Mouse (Mus musculus): Measurements from ENCODE around the gene Wdcp. TPM values are rescaled to one million over a fixed set of nuclear protein-coding genes. Genes with fewer than 3 reads are reported as not detected.
A peak's percentile ranks its signal among the peaks of the same experiment; 100 is the strongest.
"Not testable (repeated sequence)": the region's sequence is repeated elsewhere in the genome, so short reads cannot be mapped to it uniquely, and the experiment has no call there.

Wdcp gene
- total RNA-seq, 4 experiments from 2014 or later: 10.1 to 13.0 (median 11.5) TPM

DNA sequence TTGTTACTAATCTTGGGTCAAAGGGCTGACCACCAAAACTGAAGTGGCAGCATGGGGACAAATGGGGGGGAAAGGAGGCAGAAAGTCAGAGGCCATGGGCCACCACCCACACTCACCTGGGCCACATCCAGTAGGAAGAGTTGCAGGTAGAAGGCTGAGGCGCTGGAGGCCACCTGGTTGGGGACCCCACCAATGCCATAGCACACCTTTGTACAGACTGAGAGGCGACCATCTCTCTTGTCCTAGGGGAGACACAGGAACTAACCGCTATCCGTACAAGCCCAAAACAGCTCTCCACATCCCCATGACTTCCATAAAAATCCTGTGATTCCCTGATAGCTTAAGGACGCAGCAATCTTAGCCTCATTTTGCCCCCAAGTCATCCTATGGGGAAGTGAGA is 28.2 kb downstream of the Wdcp start:
- DNase-seq: no peak

DNA sequence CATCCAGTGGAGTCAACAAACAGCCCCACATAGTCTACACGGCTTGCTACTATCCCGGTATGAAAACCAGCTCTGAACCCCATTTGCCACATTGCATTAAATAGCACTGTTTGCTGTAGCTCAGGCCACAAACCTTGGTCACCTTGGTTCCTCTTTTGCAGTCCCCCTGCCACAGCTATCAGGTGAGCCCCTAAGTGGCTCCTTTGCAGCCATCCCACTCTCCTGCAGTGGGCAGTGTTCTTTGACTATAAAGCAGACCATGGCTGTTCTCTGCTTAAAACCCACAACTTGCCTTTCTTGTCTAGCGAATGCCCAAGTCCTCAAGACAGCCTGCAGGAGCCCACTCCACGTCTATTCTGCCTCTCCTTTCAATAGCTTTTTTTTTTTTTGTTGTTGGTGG is 29.2 kb downstream of the Wdcp start:
- no peak for DNase-seq

DNA sequence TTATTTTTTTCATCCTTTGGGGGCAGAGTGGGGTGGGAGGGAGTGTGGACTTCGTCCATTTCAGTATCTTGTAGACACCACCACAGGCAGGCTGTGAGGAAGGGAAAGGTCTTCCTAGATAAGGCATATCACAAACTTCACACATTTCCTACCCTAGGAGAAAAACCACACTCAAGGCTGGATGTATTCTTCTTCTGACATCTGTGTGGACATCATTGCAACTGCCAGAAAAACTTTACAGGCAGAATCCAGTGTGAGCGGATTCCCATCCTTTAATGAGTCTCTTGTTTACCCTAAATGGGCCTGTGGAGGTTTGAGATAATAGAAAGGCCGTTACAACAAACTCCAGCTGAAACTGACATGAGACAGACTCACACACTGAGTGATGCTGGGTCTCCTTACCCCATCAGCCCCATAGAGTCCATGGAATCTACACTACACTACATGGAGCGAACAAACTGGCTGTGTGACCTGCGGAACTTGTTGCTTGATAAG is 29.9 kb downstream of the Wdcp start:
- DNase-seq: no peak

DNA sequence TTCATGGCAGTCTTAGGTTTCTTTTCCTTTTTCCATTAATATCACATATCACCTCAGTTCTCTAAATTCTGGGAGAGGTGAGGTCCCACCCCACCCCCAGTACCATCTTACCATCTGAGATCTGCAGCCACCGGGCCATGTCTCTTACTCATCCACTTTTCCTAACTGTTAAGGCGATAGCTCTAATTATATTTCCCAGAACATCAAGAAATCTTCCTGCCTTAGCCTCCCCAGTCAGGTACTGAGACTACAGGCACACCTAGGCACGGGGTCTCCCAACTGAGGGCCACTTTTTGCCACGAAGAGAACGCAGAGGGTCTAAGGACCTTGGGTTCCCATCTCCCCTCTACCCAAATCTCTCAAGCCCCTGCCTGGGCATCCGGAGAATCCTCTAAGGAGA is 30.4 kb downstream of the Wdcp start:
- no peak for DNase-seq

DNA sequence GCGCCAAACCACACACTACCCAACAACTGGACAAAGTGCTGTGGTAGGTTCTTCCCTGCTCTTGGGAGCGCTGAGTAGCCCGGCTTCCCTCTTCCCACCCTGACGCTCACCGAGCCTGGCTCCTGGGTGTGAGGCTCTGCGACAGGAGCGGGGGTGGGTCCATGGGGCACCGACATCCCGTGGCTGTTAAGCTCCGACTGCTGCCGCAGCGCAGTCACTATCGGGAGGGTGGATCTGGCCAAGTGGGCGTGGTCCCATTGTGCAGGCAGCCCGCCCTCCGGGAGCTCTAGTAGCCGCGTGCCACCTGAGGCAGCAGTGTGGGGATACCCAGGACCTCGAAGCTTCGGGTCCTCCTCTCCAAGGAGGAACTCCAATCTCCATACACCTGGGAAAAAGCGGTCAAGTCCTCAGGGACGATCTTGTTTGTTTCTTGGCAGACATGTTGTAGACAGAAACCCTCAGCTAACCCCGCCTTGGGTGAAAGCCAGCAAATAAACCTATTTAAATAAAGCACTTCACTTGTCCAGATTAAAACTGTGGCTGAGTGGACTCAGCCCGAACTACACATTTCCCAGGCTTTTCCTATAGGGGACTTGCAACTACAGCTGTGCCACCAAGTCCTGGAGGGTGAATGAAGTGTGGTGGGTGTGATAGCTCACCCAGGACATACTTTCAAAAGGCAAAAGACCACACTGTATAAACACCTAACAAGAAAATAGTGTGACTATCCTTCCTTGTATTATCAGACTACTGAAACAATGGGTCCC is 31.2 kb downstream of the Wdcp start, which contains the start of gene Mfsd2b:
Mfsd2b (minus strand) TSS at position 199 of the 767 bp plus-strand sequence.
- DNase-seq: peak; percentile 60

DNA sequence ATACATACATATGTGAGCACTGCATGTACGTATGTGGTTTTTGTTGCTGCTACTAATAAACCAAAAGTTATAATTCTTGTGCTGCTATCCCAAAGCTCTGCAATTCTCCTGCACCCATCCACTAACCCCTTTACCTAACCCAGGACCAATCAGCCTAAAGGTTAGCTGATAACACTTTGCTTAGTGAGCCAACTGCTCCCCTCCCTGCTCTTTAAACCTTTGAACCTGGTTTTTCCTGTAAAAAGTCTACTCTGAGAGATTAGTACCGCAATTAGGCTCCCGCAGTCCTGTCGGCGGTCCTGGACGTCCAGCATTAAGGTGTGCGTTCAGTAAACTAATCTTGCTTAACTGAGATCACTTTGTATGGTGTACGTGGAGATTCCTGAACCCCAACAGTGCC is 32.5 kb downstream of the Wdcp start:
- DNase-seq: no peak

DNA sequence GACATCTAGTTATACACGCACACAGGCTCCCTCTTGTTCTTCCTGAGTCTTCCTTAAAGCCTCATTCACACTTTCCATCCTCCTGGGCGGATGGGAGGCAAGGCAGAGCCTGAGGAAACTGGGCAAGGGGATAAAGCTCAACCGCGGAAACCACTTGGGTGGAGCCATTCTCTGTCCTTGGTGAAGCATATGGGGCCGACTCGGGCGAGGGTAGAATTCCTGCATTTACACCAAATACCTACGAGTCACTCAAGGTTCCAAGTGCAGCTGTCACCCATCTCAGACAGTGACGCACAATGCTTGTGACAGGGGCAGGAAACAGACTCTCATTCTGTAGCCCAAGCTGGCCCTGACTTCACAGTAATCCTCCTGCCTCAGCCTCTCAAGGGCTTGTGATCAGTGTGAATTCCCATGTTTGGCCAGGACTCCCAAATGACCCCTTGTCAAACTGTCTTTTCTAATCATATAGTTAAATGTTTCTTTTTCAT is 35.2 kb downstream of the Wdcp start:
- no peak for DNase-seq

DNA sequence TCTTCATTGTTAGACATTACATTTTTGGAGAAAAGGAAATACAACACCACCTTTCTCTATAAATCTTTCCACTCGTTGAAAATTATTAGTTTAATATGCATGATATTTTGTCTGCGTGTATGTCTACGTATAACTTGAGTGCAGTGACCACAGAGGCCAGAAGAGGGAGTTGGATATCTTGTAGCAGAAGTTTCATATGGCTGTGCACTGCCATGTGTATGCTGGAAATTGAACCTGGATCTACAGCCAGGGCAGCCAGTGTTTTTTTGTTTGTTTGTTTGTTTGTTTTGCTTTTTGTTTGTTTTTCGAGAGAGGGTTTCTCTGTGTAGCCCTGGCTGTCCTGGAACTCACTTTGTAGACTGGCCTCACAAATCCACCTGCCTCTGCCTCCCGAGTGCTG is 35.9 kb downstream of the Wdcp start:
- no peak for DNase-seq

DNA sequence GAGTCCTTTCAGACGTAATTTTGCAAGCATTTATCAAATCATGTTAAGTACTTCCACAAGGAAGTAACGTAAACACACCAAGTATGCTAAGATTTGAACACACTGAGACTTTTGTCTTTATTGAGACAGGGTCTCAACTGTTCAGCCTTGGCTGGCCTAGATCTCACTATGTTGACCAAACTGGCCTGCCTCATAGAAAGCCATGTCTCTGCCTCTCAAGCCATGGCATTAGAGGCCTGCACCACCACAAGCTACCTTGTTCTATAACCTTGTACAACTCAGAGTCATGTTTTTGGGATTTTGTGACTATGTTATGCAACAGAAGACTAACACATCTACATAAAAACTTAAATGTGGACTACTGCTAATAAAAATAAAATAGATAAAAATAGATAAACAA is 39.0 kb downstream of the Wdcp start:
- no peak for DNase-seq

DNA sequence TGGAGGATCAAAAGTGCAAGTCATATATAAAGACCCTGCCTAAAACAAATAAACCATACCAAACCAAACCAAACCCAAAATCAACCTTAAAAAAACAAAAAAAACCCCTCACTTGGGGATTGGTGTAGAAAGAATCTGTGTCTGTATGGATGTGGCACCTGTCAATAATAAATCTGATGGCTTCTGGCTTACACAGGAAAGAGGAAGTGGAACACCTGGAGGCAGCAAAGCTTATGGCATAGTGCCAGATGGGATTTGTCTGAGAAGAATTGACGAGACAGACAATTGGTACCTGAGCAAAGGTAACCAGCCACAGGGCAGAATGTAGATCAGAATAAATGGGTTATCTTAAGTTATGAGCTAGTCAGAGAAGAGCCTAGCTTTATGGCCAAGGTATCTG is 42.0 kb downstream of the Wdcp start:
- no peak for DNase-seq

DNA sequence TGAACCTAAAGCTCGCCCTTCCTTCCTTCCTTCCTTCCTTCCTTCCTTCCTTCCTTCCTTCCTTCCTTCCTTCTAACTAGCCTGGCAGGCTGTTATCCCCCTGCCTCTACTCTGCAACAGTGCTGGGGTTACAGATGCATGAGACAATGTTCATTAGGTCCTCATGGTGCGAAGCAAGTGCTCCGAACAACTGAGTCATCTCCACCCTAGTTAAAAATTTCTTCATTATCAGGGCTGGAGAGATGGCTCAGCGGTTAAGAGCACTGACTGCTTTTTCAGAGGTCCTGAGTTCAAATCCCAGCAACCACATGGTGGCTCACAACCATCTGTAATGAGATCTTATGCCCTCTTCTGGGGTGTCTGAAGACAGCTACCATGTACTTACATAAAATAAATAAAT is 43.5 kb downstream of the Wdcp start:
- not testable (repeated sequence) for DNase-seq

DNA sequence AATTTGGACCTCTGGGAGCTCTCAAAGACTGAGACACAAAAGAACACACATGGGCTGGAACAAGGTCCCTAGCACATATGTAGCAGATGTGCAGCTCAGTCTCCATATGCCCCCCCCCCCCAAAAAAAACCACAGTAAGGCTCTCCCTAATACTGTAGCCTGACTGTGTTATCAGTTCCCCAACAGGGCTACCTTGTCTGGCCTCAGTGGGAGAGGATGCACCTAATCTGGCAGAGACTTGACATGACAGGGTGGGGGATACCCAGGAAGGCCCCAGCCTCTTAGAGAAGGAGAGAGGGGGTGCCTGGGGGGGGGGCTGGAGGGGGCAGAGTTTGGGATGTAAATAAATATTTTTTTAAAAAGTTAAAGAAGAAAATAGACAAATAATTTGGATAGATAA is 45.6 kb downstream of the Wdcp start:
- DNase-seq: no peak

DNA sequence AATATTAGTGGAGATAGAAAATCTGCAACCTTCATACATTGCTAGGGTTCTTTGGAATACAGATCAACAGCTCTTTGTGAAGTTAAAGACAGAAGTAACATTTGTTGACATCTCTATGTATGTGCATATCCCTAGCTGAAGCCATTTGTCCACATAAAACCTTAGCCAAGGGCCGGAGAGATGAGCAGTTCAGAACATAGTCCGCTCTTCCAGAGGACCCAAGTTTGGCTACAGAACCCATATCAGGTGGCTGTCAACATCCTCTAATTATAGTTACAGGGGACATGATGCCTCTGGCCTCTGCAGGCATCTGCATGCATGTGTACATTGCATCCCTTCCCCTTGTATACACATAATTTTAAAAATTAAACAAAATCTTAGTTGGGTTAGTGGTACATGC is 46.1 kb downstream of the Wdcp start:
- no peak for DNase-seq

DNA sequence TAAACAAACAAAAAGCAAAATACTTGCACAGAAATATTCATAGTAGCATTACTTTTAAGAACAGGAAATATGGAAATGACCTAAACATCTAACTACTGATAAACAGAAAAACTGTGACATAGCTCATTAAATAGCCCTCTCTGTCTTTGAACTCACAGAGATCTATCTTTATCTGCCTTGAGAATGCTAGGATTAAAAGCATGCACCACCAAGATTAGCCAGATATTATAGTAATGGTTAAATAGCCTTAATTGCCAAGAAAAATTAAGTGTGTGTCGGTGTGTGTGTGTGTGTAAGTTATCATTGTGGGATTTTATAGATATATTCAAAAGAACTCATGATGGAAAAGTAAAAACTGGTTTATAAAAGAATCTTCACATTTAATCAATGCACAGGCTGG is 46.8 kb downstream of the Wdcp start:
- DNase-seq: no peak

DNA sequence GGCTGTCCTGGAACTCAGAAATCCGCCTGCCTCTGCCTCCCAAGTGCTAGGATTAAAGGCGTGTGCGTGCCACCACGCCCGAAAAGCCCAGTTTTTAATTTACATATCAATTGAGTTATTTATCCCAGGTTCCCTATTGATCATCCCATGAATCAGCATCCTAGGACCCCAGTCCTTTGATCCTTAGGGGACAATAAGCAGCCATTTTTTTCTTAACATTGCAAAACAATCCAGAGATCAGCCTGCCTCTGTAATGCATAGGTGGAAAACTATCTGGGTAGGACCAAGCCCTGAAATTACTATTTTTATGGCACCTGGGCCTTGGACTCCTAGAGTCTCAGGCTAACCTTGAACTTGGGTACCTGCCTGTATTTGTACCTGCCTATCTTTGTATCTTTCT is 54.9 kb downstream of the Wdcp start:
- DNase-seq: no peak

DNA sequence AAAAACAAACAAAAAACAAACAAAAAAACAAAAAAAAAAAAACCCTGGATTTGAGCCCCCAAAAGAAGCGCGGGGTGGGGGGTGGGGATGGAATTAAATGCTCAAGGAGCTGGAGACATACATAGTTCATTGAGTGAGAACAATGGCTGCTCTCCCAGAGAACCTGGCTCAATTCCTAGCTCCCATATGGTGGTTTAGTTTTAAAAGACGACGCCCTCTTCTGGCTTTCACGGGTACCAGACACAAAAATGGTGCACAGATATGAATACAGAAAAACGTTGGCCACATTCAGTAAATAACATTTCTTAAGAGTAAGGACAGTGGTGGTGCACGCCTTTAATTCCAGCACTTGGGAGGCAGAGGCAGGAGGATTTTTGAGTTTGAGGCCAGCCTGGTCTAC is 62.8 kb downstream of the Wdcp start:
- no peak for DNase-seq

DNA sequence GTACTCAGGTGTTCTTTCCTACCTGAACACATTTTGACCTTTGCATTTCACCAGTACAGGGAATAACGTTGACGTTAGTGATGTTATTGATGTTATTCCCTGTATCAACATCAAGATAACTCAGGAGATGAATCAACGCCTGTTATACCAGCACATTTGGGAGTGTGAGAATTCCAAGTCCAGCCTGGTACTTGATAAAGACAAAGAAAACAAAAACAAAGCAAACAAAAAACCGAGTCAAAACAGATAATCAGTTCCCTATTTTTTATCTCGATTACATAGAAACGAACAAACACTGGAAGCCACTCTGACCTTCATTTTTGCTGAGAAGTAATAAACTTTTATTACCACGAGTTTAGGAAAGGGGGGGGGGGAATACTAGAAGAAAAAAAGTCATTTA is 63.4 kb downstream of the Wdcp start:
- no peak for DNase-seq

DNA sequence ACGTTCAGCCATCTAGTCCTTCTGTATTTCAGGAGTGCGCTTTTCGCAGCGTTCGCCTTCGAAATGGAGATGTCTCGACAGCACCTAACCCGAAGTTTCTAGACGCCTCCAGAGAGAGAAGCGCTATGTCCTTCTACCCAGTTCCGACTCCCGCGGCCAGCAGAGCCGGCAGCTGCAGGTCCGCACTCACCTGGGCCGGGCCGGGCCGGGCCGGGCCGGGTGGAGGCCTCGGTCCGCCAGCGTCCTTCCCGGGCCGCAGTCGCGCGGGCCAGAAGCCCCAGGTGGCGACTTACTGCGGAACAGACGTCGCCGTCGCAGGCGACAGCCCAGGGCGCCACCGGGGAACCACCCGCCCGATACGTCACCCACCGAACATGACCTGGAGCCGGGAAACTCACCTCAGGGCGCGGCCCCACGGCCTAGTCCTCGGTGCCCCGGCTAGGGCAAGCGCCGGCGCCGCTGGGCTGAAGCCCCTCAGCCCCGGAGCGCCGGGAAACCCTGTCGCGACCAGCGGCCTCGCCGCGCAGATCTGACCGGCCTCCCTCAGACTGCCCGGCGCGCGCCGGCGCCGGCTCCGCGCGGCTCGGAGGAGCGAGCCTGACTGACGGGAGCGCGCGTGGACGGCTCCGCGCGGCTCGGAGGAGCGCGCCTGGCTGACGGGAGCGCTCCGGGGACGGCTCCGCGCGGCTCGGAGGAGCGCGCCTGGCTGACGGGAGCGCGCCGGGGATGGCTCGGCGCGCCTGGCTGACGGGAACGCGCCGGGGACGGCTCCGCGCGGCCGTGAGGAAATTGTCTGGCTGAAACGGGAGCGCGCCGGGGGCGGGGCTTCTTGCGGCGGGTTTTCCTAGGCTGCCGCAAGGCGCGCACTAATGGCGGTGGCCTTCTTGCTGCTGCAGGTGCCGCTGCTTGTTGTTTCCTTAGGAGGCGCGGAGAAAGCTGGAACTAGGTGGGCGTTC is 64.1 kb downstream of the Wdcp start, which contains the start of gene Ubxn2a:
Ubxn2a (minus strand) TSS at position 755 of the 956 bp plus-strand sequence.
- DNase-seq: peak; percentile 89

DNA sequence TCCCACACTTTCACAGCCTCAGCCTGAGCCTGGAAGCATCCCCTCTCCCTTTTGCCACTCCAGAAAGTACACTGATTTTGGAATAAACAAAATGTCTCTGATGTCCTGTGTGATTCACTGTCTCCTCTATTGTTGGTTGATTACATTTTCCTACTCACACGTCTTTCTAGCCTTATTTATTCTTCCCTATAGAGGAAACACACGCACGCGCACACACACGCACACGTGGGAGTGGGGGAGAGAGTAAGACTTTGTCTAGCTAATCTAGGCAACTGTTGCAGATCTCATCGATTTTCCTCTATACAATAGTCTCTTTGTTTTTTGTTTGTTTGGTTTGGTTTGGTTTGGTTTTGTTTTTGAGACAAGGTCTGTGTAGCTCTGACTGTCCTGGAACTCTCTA is 65.3 kb downstream of the Wdcp start:
- DNase-seq: no peak

Data from adrenal gland, adult 8-10 months (tissue).